Mouse (Mus musculus) spleen, adult 2 months (tissue): ENCODE results near the gene Mas1. TPM values are rescaled to one million over a fixed set of nuclear protein-coding genes. Genes with fewer than 3 reads are reported as not detected.
"Not testable (repeated sequence)": the region's sequence is repeated elsewhere in the genome, so short reads cannot be mapped to it uniquely, and the experiment has no call there.

ENCODE experiments used
- DNase-seq, 2 experiments: peaks; one replicate each; pipeline versions ENCODE4 v3.0.0 to v3.0.0-alpha.2; 2012 to 2021; ENCODE audit warnings: low spot score in 2 of 2, low read depth in 1 of 2
- H3K27ac ChIP-seq: fragments of 200-500 bp; 2 replicates; pipeline ENCODE4 v1.5.1; 2012; ENCODE audit warnings: low read length, inconsistent platforms; ENCODE audit not compliant: insufficient read depth
- H3K27me3 ChIP-seq: fragments of 200-500 bp; 2 replicates; pipeline ENCODE4 v1.6.1; 2012; ENCODE audit warnings: mild to moderate bottlenecking, moderate library complexity, low read length, inconsistent platforms; ENCODE audit not compliant: control insufficient read depth, insufficient read depth
- H3K36me3 ChIP-seq: fragments of 200-500 bp; 2 replicates; pipeline ENCODE4 v1.6.1; 2012; ENCODE audit warnings: mild to moderate bottlenecking, low read length, inconsistent platforms; ENCODE audit not compliant: control insufficient read depth, insufficient read depth
- H3K4me1 ChIP-seq: fragments of 200-500 bp; 2 replicates; pipeline ENCODE4 v1.6.1; 2011; ENCODE audit warnings: inconsistent platforms; ENCODE audit not compliant: control insufficient read depth, insufficient read depth, insufficient read length
- H3K4me3 ChIP-seq: fragments of 200-500 bp; 2 replicates; pipeline ENCODE4 v1.5.1; 2011; ENCODE audit warnings: mild to moderate bottlenecking, inconsistent platforms; ENCODE audit not compliant: insufficient read depth, insufficient read length; ENCODE audit errors: extremely low read depth
- CTCF ChIP-seq: fragments of 200-500 bp; IDR thresholded peaks from 2 replicates; pipeline ENCODE4 v1.5.1; 2011; ENCODE audit warnings: mild to moderate bottlenecking, inconsistent platforms; ENCODE audit not compliant: insufficient read depth, insufficient read length, insufficient replicate concordance; ENCODE audit errors: extremely low read depth
- POLR2A ChIP-seq: fragments of 200-500 bp; IDR thresholded peaks from 2 replicates; pipeline ENCODE4 v1.6.1; 2011; ENCODE audit warnings: low read depth, low read length, inconsistent platforms
- WGBS: fragments of 180-500 bp; shearing (Covaris S2); methylation state at CpG from one replicate; pipeline ENCODE4 v1.1.7; 2018; 5-methylcytosine and 5-hydroxymethylcytosine counted together
- polyA plus RNA-seq: library from polyadenylated mRNA; depleted of rRNA; stranded (reverse); fragments of >200 nt; gene quantifications from 2 replicates; pipeline ENCODE4 v1.2.3, GENCODE M21; 2012

Gene Mas1
- polyA plus RNA-seq, 1 experiment, result not detected

DNA sequence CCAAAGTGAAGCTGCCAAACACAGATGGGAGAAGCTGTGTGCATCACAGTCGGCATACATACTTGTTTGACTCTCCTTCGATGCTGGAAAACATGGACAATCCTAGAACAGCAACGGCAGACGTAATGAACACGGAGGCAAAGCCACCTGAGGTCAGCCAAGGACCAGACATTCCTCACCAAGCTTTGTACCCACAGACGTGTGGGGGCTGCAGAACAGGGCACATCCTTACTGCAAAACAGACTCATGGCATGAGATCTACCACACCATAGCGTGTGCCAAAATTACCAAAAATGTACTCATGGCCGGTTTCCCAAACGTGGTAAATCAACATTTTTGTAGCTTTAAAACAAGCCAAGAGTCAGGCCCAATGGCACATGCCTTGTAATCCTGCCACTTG lies 38.5 kb upstream of the Mas1 start:
- DNase-seq, result no peak
- no peak for TF ChIP-seq CTCF
- no peak for TF ChIP-seq POLR2A
- H3K4me3 ChIP-seq, result no peak overlapping the region
- WGBS, result 97% methylated on average over 9 of the region's 9 CpGs
- H3K4me1 ChIP-seq, result no peaks in the 10 kb centered on the region; the same call in 1 of the 2 replicates
- no peak overlapping the region for H3K27ac ChIP-seq
- peaks cover 4% of the 10 kb centered on the region for H3K36me3 ChIP-seq
- no peaks in the 10 kb centered on the region for H3K27me3 ChIP-seq

DNA sequence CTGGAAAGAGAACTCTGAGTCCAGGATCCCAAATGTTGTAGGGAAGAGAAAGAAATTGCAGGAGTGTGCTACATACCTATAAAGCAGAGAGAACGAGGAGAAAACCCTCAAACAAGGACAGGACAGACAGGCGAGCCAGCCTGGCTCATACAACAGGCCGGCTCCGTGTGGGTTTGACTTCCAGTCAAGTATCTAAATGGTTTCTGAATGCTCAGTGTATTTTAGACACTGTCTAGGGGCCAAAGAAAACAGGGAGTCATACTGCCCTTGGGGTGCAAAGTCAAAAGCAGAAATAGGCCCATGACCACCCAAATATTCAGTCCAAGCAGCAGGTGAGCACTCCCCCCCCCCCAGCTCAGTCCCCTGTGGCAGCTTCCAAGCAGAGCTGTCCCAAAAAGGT lies 37.9 kb upstream of the Mas1 start:
- 90% methylated on average over 4 of the region's 4 CpGs for WGBS
- no peak for DNase-seq
- no peak overlapping the region for H3K27ac ChIP-seq
- H3K4me1 ChIP-seq, result no peaks in the 10 kb centered on the region; the same call in 1 of the 2 replicates
- no peak overlapping the region for H3K4me3 ChIP-seq
- H3K27me3 ChIP-seq, result no peaks in the 10 kb centered on the region
- no peak for TF ChIP-seq CTCF
- no peak for TF ChIP-seq POLR2A
- H3K36me3 ChIP-seq, result peaks cover 2% of the 10 kb centered on the region; the same call in 1 of the 2 replicates

DNA sequence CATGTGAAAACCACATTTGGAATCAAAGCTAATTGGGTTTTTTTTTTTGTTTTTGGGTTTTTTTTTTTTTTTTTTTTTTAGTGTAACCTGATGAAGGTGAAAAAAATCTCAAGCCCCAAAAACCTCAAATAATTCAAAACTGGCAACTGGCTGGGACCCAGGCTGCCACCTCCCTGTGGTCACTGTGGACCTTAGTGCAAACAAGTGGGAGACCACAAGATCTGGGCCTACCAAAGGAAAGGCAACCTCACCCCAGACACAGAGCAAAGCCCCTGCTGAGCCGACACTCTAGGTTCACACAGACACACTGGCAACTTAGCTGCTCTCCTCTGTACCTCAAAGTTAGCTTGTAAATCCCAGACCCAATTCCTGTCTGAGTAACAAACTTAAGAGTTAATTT lies 36.4 kb upstream of the Mas1 start:
- no peaks in the 10 kb centered on the region for H3K36me3 ChIP-seq
- TF ChIP-seq POLR2A (no peak), CTCF (no peak)
- 61% methylated on average over 1 of the region's 1 CpGs for whole genome bisulfite sequencing
- no peak overlapping the region for H3K4me3 ChIP-seq
- no peaks in the 10 kb centered on the region for H3K4me1 ChIP-seq
- H3K27me3 ChIP-seq, result no peaks in the 10 kb centered on the region
- no peak overlapping the region for H3K27ac ChIP-seq
- no peak for DNase-seq

DNA sequence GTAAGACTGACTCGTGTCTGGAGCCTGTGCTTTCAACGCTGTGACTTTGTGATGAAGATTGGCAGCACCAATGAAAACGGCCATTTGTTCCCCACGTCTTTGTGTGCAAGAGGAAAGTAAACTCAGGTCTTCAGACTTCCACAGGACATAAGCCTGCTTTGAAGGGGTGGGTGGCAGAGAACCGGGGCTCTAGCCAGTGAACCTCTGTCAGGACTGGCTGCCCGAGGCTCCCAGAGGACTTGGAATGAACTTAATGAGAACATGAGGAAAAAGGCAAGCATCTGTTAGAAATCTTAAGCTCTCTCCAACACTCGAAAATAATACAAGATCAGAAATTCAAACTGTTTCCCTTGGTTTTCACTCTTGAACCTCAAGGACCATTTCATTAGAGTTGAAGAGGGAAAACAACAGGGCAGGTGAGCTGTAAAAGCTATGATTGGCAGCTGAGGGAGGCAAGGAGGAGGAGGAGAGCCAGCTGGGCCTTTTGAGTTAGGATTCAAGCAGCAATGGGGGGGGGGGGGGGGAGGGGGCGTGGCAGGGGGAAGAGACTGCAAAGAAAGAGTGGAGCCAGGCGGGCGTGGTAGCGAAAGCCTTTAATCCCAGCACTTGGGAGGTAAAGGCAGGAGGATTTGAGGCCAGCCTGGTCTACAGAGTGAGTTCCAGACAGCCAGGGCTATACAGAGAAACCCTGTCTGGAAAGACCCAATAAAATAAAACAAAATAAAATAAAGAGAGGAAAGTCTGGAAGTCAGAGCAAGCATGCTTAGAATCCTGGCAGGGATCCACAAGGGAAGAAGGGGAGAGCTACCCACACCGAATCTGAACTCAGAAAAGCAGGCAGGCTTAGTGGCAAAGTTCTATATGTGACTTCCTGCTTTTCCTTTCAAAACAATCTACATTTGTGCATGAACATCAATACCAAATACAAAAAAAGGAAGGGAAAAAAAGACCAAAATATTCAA lies 35.7 kb upstream of the Mas1 start:
- TF ChIP-seq CTCF (no peak), POLR2A (no peak)
- Histone ChIP-seq H3K36me3 (no peaks in the 10 kb centered on the region; the same call in 1 of the 2 replicates), H3K27ac (no peak overlapping the region), H3K4me1 (no peaks in the 10 kb centered on the region), H3K27me3 (no peaks in the 10 kb centered on the region), H3K4me3 (no peak overlapping the region)
- WGBS, result 87% methylated on average over 11 of the region's 12 CpGs
- no peak for DNase-seq

DNA sequence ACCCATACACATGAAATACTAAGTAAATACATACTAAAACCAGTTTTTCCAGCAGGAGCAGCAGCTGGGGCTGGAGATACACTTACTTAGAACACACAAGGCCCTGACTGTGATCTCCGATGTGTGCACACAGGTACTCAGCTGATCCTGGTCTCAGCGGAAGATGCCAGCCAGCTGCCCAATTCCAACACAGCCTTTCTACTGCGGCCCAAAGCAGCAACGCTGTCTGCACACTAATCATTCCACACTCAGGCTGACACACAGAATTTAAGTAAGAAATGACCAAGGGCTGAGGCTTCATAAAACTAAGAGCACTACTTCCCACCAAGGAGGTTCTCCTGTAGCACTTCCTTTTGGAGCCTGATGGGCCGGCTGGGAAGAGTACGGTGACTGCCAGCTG lies 34.3 kb upstream of the Mas1 start:
- TF ChIP-seq CTCF (no peak), POLR2A (no peak)
- Histone ChIP-seq H3K27me3 (no peaks in the 10 kb centered on the region), H3K4me3 (no peak overlapping the region), H3K36me3 (no peaks in the 10 kb centered on the region; the same call in 1 of the 2 replicates), H3K4me1 (no peaks in the 10 kb centered on the region), H3K27ac (no peak overlapping the region)
- DNase-seq, result no peak
- WGBS, result 93% methylated on average over 6 of the region's 6 CpGs

DNA sequence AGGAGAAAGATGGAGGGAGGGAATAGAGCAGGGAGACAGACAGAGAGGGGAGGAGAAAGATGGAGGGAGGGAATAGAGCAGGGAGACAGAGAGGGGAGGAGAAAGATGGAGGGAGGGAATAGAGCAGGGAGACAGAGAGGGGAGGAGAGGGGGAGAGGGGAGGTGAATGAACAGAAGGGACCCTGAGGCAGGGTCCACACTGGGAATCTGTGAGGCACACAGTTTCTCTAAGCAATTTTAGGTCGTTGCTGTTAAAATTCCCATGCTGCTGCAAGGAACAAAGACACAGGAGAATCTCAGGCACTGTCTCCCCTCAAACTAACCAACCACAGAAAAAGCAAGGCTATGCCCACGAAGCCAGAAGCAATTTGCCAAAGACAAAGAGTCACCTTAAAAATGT lies 30.7 kb upstream of the Mas1 start:
- not testable (repeated sequence) for DNase-seq, H3K27me3 ChIP-seq, H3K36me3 ChIP-seq, H3K4me3 ChIP-seq, H3K27ac ChIP-seq, H3K4me1 ChIP-seq
- 85% methylated on average over 2 of the region's 2 CpGs for WGBS

DNA sequence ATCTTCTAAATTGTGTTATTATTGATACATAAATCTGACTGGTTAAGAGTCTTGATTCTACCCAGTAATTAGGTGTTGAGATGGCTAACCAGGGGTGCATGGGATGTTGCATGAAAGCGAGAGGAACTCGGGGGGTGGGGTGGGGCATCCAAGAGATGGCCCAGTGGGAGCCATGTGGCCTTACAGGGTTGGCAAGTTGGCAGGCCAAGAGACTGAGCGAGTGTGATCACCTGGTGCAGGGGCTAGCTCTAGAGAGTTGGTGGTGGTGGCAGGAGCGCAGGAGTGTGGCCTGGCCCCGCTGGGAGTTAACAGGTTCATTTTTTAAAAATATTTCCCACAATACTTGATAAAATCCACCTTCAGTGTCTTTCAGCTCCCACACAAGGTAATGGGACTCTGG lies 29.7 kb upstream of the Mas1 start:
- no peak overlapping the region for H3K27ac ChIP-seq
- TF ChIP-seq CTCF (no peak), POLR2A (no peak)
- 94% methylated on average over 5 of the region's 5 CpGs for WGBS
- no peak overlapping the region for H3K4me3 ChIP-seq
- no peak for DNase-seq
- H3K36me3 ChIP-seq, result no peaks in the 10 kb centered on the region; the same call in 1 of the 2 replicates
- no peaks in the 10 kb centered on the region for H3K27me3 ChIP-seq
- no peaks in the 10 kb centered on the region for H3K4me1 ChIP-seq
